Mouse (Mus musculus) layer of hippocampus, adult 9-10 months (tissue): Measurements from ENCODE around the gene Bcan.

Experiments
- DNase-seq: peaks from one replicate; pipeline ENCODE4 v3.0.0; 2022; ENCODE audit warnings: low spot score

The Bcan gene

DNA sequence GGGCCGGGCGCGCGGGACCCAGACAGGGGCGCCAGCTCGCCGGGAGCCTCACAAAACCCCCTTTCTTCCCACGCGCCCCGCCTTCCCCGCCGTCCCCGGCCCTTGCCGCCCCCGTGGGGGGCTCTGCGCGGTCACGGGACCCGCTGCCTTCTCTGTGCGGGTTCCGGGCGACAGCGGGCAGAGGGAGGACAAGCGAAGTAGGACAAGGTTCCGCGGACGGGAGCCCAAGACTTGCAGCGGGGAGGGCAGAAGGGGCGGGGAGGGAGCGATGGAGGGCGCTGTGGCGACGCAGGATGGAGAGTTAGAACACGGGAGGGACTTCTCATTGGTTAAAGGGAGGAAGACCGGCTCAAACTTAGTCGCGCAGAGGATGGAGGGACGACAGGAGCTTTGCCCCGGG lies at the start of gene Bcan:
Bcan (minus strand) TSS at position 50 of the 400 bp plus-strand sequence.
- DNase-seq = no peak

DNA sequence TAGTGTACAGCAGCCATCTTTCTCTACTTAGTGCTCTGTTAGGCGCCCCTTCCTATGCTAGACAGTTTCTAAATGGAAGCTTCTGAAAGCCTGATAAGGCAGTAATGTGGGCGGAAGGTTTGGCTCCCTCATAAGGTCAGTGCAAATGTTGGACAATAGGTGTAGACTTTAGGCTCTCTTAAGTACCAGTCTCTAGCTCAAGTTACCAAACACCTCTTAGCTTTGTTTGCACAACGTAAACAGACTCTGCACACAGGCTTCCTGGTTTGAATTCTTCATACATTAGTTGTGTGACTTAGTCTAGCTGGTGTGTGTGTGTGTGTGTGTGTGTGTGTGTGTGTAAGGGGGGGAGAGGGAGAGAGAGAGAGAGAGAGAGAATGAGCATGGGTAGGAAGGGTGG lies 49.5 kb upstream of the Bcan start:
- no peak for DNase-seq

DNA sequence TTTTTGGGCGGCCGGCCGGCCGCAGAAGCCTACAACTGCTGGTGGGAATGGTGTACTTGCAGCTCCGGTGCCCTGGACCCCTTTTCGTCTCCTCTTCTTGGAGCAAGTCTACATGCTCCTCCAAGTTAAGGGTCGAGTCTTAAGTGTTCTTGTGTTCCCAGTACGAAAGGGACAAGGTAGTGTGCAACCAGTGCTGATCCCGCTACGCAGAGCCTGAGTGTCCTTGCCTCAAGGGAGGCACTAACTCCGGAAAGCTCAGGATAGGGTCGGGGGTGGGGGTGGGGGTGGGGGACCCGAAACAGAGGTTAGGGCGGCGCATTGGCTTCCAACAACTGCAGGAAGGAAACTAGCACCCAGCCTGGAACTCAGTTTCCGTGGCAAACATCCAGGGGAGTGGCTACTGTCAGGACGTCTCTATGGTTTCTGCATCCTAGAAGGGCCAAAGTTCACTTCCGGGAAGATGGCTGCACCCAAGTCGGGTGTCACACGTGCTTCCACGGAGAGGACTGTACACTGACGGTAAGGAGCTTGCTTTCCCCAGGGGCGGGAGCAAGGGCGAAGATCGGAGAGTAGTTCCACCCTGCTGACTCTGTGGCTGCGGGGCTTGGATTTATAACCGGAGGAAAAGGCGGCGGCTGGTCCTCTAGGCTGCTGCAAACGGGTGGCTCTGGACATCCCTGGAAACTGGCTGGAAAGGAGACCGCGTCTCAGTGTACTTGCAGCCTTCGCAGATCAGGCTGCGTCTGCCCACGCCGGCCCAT lies 42.8 kb upstream of the Bcan start, which contains the start of gene Gpatch4:
Gpatch4 (plus strand) TSS at position 448 of the 761 bp plus-strand sequence.
- peak; percentile 96 for DNase-seq

DNA sequence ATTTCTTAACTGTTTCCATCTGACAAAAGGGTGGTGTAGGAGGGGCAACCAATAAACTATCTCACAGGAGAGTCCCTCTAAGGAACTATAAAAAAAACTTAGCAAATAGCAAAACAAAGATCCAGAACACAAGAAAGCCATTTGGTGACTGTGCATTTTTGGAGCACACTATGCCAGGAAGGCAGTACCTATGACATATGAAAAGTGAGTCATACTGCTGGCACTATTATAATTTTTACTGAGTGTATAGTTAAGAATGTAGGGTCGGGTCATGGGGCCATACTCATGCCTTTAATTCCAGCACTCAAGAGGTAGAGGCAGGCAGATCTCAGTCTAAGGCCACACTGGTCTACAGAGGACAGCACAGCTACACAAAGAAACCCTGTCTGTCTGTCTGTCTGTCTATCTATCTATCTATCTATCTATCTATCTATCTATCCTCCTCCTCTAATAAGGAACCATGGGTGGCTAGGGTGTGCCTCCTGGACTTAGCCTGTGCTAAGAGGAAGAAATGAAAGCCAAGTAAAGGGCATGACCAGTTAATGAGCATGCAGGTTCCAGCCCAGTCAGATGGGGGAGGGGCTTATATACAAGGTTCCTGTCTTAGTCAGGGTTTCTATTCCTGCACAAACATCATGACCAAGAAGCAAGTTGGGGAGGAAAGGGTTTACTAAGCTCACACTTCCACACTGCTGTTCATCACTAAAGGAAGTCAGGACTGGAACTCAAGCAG lies 35.7 kb upstream of the Bcan start:
- DNase-seq = no peak

DNA sequence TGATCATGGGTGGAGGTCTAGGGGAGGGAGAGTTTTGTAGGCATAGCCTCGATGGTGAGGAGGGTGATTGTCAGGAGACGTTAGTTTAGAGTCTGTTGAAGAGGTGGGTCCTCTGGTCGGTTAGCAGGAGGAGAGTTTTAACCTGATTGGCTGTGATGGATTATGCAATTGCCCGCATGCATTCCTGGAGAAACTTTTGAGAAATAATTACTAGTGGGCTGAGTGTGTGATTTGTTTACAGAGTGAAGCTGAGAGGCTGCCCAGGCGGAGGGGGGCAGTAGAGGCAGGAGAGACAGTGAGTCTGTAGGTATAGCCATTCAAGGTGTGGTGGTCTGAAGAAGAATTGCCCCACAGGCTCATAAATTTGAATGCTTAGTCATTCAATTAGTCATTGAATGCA lies 33.5 kb upstream of the Bcan start:
- DNase-seq = no peak

DNA sequence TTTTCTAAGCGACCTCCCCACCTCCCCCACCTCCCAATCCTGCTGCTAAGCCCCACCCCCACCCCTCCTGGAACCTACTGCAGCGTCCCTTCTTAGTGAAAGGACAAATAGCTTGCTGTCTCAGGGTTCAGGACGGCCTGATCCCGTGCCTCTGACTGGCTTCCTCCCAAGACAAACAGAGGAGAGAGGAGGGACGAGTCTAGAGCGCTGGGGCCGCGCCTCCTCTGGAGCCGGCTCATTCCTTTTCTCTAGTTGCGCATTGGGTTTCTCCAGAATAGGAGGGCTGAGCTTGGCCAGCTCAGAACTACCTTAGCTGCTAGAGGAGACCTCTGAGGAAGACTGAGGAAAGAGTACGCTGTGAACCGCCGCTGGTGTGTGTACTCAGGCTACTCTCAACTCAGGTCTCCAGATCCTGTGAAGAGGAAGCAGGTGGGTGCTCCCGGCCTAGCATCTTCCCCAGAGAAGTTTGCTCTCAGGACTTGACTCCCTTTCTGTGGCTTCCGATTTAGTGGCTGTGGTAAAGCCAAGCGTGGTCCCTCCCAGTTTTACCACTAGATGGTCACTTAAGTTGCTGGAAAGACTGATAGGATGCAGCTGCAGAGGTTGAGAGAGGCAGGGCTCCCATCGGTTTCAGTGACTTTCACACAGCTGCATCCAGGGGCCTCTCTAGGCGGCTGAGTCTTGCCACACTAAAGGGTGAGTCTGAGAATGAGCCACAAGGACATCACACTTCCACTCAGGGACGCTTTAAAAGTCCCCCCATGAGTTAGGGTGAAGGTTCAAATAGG lies 30.8 kb upstream of the Bcan start:
- DNase-seq = no peak

DNA sequence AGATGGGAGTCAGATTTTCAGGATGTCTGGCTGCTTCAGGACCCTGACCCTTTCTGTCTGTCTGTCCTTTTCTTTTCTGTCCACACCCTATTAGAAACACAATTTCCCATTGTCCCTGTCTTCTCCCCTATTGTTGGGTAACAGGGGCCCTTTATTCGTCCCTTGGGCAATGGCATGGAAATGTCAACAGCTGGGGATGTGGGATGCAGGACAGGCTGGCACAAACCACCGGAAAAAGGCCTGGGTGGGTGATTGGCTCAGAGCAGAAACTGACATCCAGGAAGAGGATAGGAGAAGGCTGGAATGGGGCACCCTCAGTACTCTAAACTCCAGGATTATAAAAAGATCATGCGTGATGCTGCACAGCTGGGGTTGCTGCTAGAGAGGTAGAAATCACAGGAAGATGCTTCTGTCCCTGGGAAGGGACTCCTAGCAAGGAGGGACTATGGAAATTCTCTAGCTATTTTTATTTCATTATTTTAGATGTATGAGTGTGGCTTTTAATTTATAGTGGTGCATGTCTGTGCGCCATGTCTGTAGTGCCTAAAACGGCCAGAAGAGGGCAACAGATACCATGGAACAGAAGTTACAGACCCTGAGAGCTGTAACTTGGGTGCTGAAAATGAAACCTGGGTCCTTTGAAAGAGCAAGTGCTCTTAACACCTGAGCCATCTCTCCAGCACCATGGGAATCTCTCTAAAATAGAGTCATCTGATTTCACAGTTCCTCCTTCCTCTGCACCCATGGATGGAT lies 27.6 kb upstream of the Bcan start, which contains the start of gene Hapln2:
Hapln2 (minus strand) TSS at position 150 of the 753 bp plus-strand sequence.
- DNase-seq = no peak

DNA sequence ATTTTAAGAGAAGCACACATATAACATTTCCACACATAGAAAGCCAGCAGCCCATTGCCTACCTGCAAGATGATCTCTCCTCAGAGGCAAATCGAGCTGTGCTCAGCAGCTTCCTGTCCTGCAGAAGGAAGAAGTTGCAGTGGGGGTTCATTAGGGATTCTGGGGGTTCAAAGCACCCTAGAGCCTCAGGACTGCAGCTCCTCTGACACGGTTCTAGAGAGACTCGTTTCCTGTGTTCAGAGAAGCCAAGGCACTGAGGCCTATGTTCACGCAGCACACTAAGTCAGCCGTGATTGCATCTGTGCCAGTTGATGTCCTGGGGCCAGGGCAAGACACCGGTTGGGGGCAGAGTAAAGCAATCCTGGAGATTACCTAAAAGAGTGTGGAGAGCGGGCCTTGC lies 26.8 kb upstream of the Bcan start:
- no peak for DNase-seq

DNA sequence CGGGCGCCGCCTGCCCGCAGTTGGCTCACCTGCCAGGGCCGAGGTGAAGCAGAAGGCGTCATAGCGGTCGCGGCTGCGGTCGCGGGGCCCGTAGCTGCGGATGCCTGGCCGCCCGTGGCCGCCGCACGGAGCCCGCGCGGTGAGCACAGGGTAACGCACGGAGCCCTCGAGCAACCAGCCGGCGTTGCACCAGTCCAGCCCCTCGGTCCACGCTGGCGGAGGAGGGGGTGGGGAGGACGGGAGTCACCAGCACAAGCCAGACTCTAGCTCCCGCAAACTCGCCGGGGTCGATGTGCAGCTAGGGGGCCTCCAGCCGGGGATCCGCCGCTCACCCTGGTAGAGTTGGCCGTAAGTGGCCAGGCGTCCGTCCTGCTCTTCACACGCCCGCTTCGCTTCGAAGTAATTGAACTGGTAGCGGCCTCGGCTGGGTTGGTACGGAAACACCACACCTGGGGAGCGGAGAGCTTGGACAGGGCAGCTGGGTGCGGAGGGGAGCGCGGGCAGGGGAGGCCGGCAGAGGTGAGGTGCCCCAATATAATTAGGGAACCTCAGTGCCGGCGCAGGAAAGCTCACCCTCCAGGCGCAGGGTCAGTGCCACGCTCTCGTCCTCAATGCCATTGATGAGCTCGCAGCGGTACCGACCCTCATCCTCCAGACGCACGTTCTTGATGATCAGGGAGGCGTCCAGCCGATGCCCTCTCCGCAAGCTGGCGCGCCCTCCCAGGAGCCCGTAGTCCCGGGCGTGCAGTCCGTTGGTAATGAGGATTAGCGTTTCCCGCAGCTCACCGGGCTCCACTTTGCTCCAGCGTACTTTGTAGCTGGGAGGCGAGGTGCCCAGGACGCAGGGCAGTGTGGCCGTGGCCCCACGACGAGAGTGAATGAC lies 23.4 kb upstream of the Bcan start:
- no peak for DNase-seq

DNA sequence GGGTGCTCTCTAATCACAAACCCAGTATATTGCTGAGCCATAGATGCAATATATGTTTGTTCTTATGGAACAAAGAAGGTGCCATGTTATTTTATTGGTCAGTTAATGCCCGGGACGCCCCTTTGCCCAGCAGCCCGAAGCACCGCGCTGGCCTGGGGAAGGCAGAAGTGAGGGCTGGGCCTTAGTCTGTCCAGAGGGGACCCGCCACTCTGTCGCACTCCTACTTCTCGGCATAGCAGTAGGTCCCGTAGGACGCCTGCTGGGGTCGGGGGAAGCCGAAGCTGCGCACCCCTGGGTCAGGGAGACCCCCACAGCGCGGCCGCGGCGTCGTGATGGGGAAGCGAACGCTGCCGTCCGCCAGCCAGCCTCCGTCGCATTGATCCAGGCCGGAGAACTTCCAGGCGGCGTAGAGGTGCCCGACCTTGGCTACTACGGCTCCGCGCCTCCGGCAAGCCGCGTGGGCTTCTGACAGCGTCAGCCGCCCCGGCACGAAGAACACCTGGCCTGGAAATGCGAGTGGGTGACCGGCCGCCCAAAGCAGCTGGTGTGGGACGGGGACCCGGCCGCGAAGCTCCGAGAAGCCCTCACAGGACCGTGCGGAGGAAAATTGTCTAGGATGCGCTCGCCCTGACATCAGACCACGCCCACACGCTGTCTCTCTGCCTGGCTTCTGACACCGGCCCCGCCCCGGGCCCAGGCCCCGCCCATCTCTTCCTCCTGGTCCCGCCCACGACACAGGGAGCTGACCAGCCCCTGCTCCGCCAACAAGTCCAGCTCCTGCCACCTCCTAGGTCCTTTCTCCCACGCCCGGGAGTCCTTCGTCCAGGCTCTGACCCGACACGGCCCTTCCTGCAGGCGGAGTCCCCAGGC lies 22.5 kb upstream of the Bcan start:
- DNase-seq = peak; percentile 65

DNA sequence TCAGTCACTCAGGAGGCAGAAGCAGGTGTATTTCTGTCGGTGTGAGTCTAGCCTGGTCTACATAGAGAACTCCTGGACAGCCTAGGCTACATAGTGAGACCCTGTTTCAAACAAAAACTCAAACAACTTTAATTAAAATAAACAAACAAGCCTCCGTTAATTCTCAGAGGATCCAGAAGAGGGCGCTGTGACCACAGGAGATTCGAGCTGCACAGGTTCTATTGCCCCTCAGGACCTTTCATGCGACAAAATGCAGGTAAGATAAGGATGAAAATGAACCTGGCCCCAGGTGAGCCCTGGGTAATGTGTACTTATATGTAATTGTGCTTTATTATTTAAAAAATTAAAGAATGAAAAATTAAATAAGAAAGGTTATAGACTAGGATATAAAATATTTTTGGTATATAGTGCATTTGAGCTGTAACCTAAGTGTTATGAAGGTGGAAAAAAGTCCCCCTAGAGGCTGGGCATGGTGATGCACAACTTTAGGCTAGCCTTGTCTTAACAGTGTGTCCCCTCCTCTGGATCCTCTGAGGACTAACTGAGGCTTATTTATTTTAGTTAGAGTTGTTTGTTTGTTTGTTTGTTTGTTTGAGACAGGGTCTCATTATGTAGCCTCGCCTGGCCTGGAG lies 10.7 kb upstream of the Bcan start:
- no peak for DNase-seq

DNA sequence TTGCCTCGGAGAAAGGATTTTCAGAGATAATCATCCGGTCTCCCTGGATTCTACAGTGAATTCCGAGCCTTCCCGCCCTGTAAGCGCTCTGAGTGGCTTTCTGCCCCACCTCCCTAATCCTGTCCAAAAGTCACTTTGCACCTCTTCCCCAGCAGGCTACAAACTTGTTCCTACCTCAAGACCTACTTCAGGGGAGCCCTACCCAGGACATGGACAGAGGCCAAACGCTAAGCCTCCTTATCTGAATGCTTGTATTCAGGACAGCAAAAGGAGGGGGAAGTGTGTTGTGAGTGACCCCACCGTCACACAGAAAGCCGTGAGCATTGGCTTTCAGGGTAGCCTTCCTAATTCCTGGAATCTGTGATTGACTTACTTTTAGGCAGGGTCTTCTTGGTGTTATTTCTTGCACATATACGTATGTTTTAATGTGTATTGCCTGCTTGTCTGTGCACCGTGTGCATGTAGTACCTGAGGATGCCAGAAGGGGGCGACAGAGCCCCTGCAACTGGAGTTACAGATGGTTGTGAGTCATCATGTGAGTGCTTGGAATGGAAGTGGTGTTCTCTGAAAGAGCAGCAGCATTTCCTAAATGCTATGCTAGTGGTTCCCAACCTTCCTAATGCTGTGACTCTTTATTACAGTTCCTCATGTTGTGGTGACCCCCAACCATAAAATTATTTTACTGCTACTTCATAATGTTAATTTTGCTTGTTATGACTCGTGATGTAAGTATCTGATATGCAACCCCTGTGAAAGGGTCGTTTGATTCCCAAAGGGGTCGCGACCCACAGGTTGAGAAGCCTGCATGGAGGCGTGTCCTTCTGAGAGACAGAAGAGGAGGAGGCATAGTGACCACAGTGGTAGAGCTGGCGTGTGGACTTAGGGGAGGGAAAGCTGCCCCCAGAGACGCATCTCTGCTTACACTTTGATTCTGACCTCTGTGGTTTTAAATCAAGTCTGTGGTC lies 6.1 kb upstream of the Bcan start:
- DNase-seq = no peak

DNA sequence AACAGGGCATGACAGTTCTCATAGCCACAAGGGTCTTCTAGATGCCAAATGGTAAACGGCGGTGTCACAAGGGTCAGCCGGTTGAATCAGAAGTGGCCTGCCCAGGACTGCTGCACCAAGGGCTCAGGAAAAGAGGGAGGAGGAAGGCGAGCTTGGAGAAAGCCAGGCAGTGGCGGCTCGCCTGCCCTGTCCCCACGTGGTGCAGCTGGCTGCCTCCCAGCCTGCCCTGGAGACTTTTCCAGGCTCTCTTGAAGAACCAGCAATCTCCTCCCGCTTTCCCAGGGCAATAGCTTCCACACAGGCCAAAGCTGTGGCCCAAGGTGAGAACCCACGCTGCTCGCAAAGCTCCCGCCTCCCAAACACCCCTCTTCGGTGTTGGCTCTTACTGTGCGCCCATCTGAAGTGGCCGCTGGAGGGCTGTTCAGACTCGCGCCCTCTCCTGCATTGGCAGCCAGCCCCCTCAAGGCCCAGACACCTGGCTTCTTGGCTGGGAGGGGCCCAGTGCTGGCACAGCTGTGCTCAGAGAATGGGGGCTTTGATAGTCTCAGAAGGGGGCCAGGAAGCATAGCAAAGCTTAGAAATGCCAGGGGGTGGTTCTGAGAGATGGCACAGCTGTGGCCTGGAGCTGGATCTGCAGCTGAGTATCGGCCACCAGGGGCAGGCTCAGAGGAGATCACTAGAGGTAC lies 2.4 kb upstream of the Bcan start:
- no peak for DNase-seq

DNA sequence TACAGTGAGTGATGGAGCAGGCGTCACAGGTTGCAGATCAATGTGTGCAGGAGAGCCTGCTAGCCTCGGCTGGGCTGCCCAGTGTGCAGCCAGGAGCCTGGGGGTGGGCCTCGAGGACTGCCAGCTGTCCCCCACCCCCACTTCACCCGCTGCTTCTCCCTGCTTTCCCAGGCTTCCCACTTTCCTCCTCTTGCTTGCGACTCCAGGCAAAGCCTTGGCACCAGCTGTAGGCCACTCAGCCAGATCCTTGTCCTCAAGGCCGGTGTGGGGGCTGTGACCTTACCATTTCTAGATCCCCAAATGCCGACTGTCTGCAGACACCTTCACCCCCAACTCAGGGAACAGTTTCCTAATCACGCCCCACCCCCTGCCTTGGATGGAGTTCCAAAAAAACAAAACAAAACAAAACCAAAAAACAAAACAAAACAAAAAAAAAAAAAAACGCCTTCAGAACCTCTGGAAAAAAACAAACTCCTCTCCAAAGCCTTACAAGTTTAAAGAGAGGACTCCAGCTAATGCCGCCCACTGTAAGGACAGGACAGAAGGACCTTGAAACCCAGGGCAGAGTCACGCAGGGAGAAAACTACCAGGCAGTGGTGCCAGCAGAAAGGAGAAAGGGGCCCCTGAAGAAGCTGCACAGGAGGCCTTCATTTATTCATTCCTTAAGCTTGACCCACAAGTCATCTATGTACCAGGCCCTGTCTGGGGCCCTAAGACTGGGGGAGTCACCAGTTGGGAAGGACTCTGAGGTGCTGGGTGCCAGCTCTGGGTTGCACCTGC lies 976 bp upstream of the Bcan start:
- DNase-seq = no peak

DNA sequence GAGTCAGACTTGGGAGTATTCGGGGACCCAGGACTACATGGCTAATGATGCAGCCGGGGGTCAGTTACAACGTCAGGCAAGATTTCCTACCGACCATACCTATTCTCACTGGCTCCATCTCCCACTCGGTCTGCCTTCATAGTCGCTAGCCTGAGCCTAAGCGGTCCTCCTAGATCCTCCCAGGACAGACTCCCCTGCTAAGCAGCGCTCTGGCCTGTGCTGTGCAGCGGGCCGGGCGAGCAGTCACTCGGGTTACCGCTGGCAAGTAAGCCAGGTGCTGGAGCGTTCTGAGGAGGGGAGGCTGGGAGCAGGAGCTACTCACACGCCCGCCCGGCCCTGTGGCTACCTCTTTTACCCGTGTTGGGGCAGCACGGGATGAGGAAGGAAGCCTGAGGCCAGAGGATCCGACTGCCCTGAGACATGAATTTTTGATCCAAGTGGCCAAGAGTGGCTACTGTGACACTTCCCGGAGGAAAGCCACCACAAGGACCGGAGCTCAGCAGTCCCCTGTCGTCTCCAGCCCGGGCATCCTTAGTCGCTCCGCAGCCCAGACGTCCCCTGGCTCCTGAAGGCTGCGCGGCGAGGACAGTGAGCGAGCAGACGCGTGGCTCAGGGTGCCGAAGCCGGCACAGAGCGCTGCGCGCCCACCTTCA lies 661 bp downstream of the Bcan start:
- no peak for DNase-seq

DNA sequence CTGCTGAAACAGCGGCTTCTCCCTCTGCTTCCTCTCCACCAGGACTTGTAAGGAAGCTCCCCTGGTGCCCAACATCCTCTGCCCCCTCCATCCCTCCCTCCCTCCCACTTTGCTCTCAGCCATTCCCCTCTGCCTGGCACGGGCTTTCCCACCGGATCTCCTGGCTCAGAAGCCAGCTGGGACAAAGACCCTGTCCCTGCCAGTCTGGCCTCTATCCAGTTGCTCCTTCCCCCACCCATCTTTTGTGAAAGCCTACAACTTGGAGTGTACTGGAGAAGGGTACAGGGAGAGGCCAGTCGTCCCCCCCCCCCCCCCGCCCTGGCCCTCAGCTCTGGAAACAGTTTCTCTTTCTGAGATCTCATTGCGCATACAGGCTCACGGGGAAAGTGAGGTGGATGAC lies 1.3 kb downstream of the Bcan start:
- DNase-seq = no peak
